Mouse (Mus musculus) Muller cell, postnatal 12 days (primary cell): Measurements from ENCODE around the gene Ppp1r15a.
"Not testable (repeated sequence)": the region's sequence is repeated elsewhere in the genome, so short reads cannot be mapped to it uniquely, and the experiment has no call there.

Experiments used
- DNase-seq: peaks from one replicate; pipeline ENCODE4 v3.0.0-alpha.2; 2015; ENCODE audit errors: inconsistent ontology term

Gene Ppp1r15a

DNA sequence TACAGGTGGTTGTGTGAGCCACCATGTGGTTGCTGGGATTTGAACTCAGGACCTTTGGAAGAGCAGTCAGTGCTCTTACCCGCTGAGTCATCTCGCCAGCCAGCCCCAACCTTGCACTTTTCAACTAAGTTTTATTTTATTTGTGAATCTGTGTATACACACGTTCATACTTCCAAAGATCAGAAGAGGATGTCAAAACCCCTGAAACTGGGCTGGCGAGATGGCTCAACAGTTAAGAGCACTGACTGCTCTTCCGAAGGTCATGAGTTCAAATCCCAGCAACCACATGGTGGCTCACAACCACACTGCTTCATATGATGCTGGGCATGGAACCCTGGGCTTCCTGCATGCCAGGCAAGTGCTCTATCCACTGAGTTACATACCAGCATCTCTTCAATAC lies 41.1 kb downstream of the Ppp1r15a start:
- DNase-seq = not testable (repeated sequence)

DNA sequence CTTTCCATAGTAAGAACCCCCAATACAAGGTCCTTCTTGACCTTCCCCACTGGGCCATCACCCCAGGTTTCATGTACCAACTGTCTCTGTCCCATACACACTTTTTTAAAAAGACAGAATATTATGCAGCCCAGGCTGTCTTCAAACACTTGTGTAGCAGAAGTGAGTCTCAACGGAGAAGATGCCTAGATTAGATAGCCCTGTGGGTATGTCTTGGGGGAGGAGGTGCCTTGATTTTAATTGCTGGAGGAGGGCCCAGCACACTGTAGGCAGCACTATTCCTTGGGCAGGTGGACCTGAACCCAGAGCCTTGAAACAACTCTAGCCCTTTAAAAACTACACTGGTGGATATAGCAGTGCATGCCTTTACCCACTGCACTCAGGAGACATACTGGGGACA lies 43.9 kb downstream of the Ppp1r15a start:
- DNase-seq = no peak

DNA sequence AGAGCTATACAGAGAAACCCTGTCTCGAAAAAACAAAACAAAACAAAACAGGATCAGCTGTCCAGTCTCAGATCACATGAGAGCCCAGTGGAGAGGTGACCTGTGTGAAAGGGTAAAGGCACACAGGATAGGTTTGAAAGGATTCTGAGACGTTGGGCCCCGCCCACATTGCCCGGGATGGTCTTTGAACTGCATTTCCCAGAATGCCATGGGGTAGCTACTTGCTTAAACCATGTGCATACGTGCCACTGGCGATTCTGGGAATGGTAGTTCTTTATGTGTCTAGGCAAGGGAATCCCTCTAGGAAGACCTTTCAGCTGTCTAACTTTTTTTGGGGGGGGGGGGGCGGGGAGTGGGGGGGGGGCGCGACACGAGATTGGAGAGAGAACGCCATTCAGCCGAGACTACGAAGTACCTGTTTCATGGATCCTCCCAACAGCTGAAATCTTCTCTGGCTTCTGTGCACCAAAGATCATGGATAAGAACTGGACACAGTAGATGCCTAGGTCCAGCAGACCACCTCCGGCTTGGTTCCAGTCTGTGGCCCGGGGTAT lies 44.6 kb downstream of the Ppp1r15a start, which contains the start of gene Tulp2:
TSS of gene Tulp2 (plus strand) at position 504 of the 554 bp plus-strand sequence.
- peak; percentile 50 for DNase-seq

DNA sequence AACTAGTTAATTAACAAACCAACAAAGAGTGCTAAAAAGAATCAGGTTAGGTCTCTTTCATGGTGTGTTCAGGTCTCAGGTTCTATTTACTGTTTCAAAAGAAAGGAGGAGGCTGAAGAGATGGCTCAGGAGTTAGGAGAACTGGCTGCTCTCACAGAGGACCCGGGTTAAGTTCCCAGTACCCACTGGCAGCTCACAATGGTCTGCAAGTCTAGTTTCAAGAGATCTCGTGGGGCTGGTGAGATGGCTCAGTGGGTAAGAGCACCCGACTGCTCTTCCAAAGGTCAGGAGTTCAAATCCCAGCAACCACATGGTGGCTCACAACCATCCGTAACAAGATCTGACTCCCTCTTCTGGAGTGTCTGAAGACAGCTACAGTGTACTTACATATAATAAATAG lies 45.8 kb downstream of the Ppp1r15a start:
- DNase-seq = not testable (repeated sequence)

DNA sequence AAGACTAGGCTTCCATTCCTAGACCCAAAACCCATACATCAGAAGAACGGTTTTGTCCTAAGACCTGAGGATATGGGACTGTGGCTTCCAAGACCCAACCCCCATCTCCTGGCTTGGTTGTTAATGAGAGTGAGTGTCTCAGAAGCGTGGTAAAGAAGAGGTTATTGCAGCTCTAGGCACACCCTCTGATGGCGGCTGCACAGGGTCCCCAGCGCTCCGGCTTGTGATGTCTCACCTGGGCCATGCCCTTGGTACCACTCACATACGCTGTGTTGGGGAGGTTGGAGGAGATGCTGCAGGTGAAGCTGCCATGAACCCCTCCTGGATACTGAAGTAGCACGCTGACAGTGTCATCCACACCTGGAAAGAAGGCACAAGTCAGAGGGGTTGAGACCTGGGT lies 47.3 kb downstream of the Ppp1r15a start:
- DNase-seq = no peak

DNA sequence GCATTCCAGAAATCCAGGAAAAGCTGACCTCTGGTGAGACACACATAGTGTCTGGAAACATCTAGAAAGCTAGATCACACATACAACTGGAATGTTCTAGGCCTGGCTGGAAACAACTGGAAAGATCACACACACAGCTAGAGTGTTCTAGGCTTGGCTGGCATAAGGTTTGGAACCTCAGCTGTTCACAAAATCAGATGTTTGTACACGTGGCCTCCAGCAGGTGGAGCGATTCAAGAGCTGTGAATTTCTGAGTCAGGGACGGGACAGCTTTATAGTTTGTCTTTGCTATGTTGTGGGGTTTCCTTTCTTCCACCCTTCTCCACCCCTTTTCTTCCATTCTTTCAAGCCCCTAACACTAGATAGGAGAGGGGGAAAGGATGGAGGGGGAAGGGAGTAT lies 49.1 kb downstream of the Ppp1r15a start:
- peak; percentile 62 for DNase-seq

DNA sequence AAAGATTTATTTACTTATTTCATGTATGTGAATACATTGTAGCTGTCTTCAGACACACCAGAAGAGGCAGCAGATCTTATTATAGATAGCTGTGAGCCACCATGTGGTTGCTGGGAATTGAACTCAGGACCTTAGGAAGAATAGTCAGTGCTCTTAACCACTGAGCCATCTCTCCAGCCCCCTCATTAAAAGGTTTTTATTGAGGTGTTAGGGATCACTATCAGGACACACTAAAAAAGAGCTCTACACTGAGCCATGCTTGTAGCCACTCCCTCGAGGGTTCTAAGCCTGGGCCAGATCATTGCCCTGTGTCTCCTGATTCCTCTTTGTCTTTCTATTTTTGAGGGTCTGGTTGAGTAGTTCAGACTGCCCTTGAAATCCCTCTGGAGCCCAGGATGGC lies 49.6 kb downstream of the Ppp1r15a start:
- DNase-seq = no peak

DNA sequence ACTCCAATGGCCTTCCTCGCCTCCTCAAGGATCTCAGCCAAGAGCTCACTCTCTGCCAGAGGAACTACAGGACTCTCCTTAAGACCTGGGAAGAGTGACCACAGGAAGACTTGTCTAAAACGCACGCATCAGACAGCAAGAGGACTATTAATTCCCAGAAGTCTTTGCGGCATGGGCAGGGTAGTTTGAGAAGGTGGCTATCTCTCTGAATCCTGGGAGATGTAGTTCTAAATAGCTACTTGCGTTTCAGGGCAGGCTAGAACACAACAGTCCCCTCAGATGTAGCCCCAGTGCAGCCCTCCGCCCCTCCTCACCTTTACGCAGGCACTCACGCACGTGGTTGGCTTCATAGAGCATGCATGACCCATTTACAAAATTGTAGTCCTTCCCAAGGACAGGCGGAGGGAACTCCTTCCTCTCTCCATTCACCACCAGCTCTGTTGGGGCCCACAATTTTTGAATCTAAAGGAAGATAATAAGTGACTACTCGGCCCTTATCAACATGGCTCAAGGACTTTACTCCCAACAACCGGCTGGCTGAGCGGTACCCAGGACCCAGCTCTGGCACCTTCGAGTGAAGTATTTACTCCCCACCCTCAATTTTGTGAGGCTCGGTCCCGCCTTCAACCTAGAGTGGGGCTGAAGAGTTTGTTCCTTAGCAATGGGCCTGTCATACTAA lies 50.6 kb downstream of the Ppp1r15a start:
- no peak for DNase-seq
